Mouse (Mus musculus): ENCODE data around the gene Setd7.

Setd7 gene

GRCm38 (mm10) chr3:51468530-51468929, 92.1 kb downstream of the Setd7 start:
- DNase-seq (ENCODE audit: low read depth): no peak

Data from c-Kit-positive CD71-negative TER-119-negative erythroid progenitor cells, embryonic 14.5 days (primary cell).